Mouse (Mus musculus): ENCODE results near the gene Oscar.

DNA sequence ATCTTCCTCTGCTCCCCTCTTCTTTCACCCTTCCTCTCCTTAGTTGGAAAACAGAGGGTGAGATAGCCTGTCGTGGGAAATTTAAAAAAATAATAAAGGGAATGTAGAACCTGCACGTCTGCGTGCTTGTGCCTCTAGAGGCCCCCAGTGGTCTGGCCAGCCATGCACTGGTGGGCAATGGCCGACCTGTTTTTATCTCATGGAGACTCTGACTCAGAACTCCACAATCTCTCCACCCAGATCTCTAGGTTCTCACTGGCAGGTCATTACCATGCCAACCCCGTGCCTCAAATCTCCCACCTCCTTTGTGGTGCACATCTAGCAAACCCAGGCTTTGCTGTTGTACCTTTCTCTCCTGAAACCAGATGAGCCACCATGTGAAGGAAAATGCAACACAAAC is 21.3 kb downstream of the Oscar start:
- TF ChIP-seq POLR2A (IDR thresholded peaks at IDR 0.05; ENCODE audit: control insufficient read depth, extremely low read depth, insufficient read depth, low read length, poor library complexity) (no peak), CTCF (IDR thresholded peaks at IDR 0.05; ENCODE audit: borderline replicate concordance, control insufficient read depth, extremely low read depth, insufficient read depth, low read length, poor library complexity) (no peak)
